Mouse (Mus musculus) embryo, embryonic 11 days (tissue): ENCODE measurements at regions not wholly inside any gene's neighbourhood (a gene's known extent, or its start where the extent isn't known, plus 50 kb on each side); places are given as distances from the start of the nearest gene placed in this dataset.
A peak's percentile ranks its signal among the peaks of the same experiment; 100 is the strongest.
"Not testable (repeated sequence)": the region's sequence is repeated elsewhere in the genome, so short reads cannot be mapped to it uniquely, and the experiment has no call there.

ENCODE experiments used
- DNase-seq: peaks from one replicate; pipeline ENCODE4 v3.0.0-alpha.2; 2015

GRCm38 (mm10) chr10:11515144-11515543 is 171.9 kb downstream of the Epm2a start:
- peak; percentile 1 for DNase-seq

- peak; percentile 14 for DNase-seq
These were observed 173.9 kb downstream of the Epm2a start for GRCm38 (mm10) chr10:11517122-11517521.

- no peak for DNase-seq
These were observed 188.1 kb downstream of the Epm2a start for GRCm38 (mm10) chr10:11531343-11531742.

GRCm38 (mm10) chr10:11555376-11555775 is 212.2 kb downstream of the Epm2a start:
- DNase-seq: not testable (repeated sequence)

GRCm38 (mm10) chr10:11570523-11571055 is 227.4 kb downstream of the Epm2a start:
- no peak for DNase-seq

- no peak for DNase-seq
These were observed 265.2 kb downstream of the Epm2a start for GRCm38 (mm10) chr10:11608451-11608850.

GRCm38 (mm10) chr10:11609092-11609491 is 265.9 kb downstream of the Epm2a start:
- DNase-seq: not testable (repeated sequence)

- DNase-seq: no peak
These were observed 304.9 kb downstream of the Epm2a start for GRCm38 (mm10) chr10:11648151-11648550.

GRCm38 (mm10) chr10:11660056-11660770 is 317.0 kb downstream of the Epm2a start:
- DNase-seq: no peak

GRCm38 (mm10) chr10:11661660-11662250 is 318.6 kb downstream of the Epm2a start:
- no peak for DNase-seq

- no peak for DNase-seq
These were observed 366.5 kb downstream of the Epm2a start for GRCm38 (mm10) chr10:11709742-11710141.

- DNase-seq: no peak
These were observed 381.6 kb downstream of the Epm2a start for GRCm38 (mm10) chr10:11724775-11725174.

- DNase-seq: no peak
These were observed 386.3 kb downstream of the Epm2a start for GRCm38 (mm10) chr10:11729536-11729935.

- DNase-seq: no peak
These were observed 396.6 kb downstream of the Epm2a start for GRCm38 (mm10) chr10:11739574-11740368.

GRCm38 (mm10) chr10:11745587-11745986 is 402.4 kb downstream of the Epm2a start:
- DNase-seq: no peak

- DNase-seq: no peak
These were observed 403.8 kb downstream of the Epm2a start for GRCm38 (mm10) chr10:11746959-11747358.

- no peak for DNase-seq
These were observed 412.0 kb downstream of the Epm2a start for GRCm38 (mm10) chr10:11755105-11755730.

- DNase-seq: no peak
These were observed 434.7 kb downstream of the Epm2a start for GRCm38 (mm10) chr10:11777894-11778293.

GRCm38 (mm10) chr10:11780302-11780701 is 437.1 kb downstream of the Epm2a start:
- DNase-seq: no peak

GRCm38 (mm10) chr10:11787240-11787639 is 444.0 kb downstream of the Epm2a start:
- DNase-seq: no peak

GRCm38 (mm10) chr10:11799510-11799909 is 456.3 kb downstream of the Epm2a start:
- DNase-seq: no peak

- not testable (repeated sequence) for DNase-seq
These were observed 458.4 kb downstream of the Epm2a start for GRCm38 (mm10) chr10:11801372-11802230.
